Mouse (Mus musculus) stomach, embryonic 16.5 days (tissue): ENCODE data around the gene Mrgpra3. TPM values are rescaled to one million over a fixed set of nuclear protein-coding genes. Genes with fewer than 3 reads are reported as not detected.

Experiments used
- ATAC-seq: fragments of 200-750 bp; cut with Nextera tagmentation; 2 replicates; pipeline ENCODE4 v1.8.0; 2017; ENCODE audit warnings: moderate number of reproducible peaks, moderate TSS enrichment; ENCODE audit not compliant: insufficient read depth, low FRiP score
- H3K27ac ChIP-seq: fragments of 300-500 bp; sonication (generic); 2 replicates; pipeline ENCODE4 v1.5.1; 2014; ENCODE audit warnings: low read length
- H3K27me3 ChIP-seq: fragments of 300-500 bp; sonication (generic); 2 replicates; pipeline ENCODE4 v1.6.1; 2014; ENCODE audit warnings: low read length, control low read depth, mixed read lengths; ENCODE audit not compliant: control insufficient read depth, insufficient read depth
- H3K36me3 ChIP-seq: fragments of 300-500 bp; sonication (generic); 2 replicates; pipeline ENCODE4 v1.6.1; 2014; ENCODE audit warnings: low read length; ENCODE audit not compliant: control insufficient read depth, insufficient read depth
- H3K4me1 ChIP-seq: fragments of 300-500 bp; sonication (generic); 2 replicates; pipeline ENCODE4 v1.6.1; 2014; ENCODE audit warnings: low read length, control low read depth, mixed read lengths; ENCODE audit not compliant: control insufficient read depth, insufficient read depth
- H3K4me2 ChIP-seq: fragments of 300-500 bp; sonication (generic); 2 replicates; pipeline ENCODE4 v1.6.1; 2014; ENCODE audit warnings: low read depth, low read length, mixed read lengths
- H3K4me3 ChIP-seq: fragments of 300-500 bp; sonication (generic); replicated peaks from 2 replicates; pipeline ENCODE4 v1.5.1; 2014; ENCODE audit warnings: mild to moderate bottlenecking, low read length
- H3K9ac ChIP-seq: fragments of 300-500 bp; sonication (generic); 2 replicates; pipeline ENCODE4 v1.6.1; 2014; ENCODE audit warnings: low read length
- H3K9me3 ChIP-seq: fragments of 300-500 bp; sonication (generic); replicated peaks from 2 replicates; pipeline ENCODE4 v1.6.1; 2016; ENCODE audit warnings: low read length, control low read depth; ENCODE audit not compliant: control insufficient read depth
- WGBS: fragments of 180-500 bp; shearing (Covaris S2); extraction: QIAGEN DNeasy Blood & Tissue Kit; methylation state at CpG from one replicate; pipeline ENCODE4 v1.1.7; 2014; 5-methylcytosine and 5-hydroxymethylcytosine counted together
- polyA plus RNA-seq: library from polyadenylated mRNA; unstranded; fragments of >200 nt; fragmentation: Nextera tagmentation; extraction: Ambion mirVana; gene quantifications from 2 replicates; pipeline ENCODE4 v1.2.1, GENCODE M21; 2015

Gene Mrgpra3
- polyA plus RNA-seq, result not detected in 2 replicates

DNA sequence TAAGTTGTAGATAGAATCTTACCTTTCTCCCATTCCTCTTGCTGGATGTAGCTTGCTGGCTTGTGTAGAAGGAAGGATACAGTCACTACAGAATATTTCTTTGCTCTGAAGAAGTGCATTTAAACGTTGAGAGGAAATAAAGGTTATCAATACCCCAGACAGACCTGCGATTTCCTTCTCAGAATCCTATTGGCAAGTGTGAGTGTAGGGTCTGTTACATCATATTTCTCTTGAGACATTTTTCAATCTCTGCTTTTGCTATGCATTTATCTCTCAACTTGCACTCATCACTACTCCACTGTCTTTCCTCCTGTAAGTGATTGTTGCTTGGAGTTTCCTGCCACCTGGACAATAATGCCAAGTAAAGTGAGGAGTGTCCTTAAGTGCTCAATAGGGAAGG lies at the start of gene Mrgpra3:
Gene Mrgpra3, minus strand, starts transcription at position 101 of the 400 bp plus-strand sequence.
- H3K4me2 ChIP-seq, result no peak within 1 kb of the TSS
- H3K4me1 ChIP-seq, result no peaks in the 10 kb centered on the region
- 60% methylated on average over 2 of the region's 2 CpGs for WGBS
- H3K36me3 ChIP-seq, result no peaks in the 10 kb centered on the region
- no peaks in the 10 kb centered on the region for H3K9me3 ChIP-seq
- H3K9ac ChIP-seq, result no peak within 1 kb of the TSS
- no peak within 1 kb of the TSS for H3K27ac ChIP-seq
- no peaks in the 10 kb centered on the region for H3K27me3 ChIP-seq
- no peak for ATAC-seq
- no peak within 1 kb of the TSS for H3K4me3 ChIP-seq

Other genes with a start within 250 kb of the Mrgpra3 start
- gene Mrgpra1, start 247.1 kb downstream of the Mrgpra3 start, polyA plus RNA-seq, result not detected in 2 replicates
- gene Mrgpra2a, start 149.2 kb downstream of the Mrgpra3 start, polyA plus RNA-seq, result 0.27 TPM in 1 of 2 replicates, not detected in the other
- gene Mrgpra2b, start 72.5 kb downstream of the Mrgpra3 start, polyA plus RNA-seq, result 0.26 and 0.61 TPM in 2 replicates